Mouse (Mus musculus): Measurements from ENCODE around the gene Tbx10.
"Not testable (repeated sequence)": the region's sequence is repeated elsewhere in the genome, so short reads cannot be mapped to it uniquely, and the experiment has no call there.

Tbx10 gene

DNA sequence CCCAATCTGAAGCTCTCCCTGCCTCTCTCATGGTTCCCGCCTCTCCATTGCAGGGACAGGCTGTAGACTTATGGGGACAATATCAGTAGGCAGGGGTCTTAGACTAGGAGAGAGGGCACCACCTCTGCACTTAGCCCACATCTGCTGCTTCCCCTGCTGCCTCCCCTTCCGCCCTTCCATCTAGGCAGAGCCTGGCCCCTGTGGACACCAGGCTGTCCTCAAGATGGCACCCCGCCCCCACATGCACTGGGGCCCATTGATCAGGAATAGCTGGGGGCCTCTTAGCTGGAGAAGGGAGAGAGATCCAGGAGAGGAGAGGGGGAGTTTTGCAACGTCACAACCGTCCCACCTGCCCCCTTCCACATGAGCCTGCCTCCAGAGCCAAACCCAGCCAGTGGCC lies at the start of gene Tbx10:
Gene Tbx10, plus strand, starts transcription at position 337 of the 400 bp plus-strand sequence.
- DNase-seq (ENCODE audit: low read depth in 2 of 2, low spot score in 2 of 2) = no peak

DNA sequence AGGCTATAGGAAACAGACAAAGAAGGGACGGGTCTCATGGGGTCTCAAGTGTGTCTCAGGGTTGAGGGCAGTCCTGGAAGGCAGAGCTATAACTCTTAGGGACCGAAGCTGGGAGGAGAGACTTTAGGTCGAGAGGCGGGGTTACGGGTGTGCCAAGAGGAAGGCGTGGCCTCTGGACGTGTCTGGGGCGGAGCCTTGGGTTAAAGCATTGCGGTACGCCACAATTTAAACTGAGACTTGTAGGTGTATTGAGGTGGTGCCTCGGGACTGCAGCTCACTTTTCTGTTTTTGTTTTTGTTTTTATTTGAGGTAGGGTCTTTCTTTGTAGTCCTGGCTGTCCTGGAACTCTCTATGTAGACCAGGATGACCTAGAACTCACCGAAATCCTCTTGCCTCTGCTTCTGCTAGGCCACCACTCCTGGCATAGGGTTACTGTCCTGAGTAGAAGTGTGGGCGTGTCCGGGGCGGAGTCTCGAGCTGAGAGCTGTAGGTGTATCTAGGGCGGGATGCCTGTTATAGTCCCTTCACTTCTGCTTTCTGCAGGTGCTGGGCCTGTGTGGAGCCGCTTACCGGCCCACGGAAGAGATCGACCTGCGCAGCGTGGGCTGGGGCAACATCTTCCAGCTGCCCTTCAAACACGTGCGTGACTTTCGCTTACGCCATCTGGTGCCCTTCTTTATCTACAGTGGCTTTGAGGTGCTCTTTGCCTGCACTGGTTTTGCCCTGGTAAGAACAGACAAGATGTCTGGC lies 49.4 kb upstream of the Tbx10 start:
- peak in 1 of 2 experiments; percentile 18 for DNase-seq (ENCODE audit: low read depth in 2 of 2, low spot score in 2 of 2)

DNA sequence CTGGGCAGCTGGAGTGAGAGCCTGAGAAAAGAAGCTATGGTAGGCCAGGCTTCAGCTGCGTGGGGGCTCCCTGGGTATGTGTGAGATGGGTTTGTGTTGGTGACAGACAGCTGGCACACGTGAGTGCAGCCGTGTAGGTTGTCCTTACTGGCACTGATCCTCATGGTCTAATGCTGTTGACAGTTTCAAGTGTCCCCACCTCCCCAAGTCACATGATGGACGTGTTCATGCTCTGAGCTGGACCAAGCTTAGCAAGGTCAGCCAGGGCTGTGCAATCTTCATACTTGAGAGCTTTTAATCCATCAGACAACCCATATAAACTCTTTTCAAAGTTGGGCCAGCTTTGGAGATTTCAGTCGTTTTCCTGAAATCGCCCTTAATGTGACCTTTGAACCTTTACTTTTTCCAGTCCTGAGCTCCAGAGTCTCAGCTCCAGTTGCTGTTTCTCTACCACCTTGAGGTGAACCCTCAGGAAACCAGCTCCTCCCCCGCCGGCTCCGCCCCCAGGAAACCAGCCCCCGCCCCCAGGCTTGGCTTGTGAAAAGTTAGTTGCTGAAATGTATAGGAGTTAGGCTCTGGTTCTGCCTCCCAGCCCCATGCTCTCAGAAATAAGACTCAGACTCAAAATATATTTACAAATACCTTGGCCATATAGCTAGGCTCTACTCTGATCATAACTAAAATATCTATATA lies 46.5 kb upstream of the Tbx10 start:
- peak in 1 of 2 experiments; percentile 54 for DNase-seq (ENCODE audit: low read depth in 2 of 2, low spot score in 2 of 2)

DNA sequence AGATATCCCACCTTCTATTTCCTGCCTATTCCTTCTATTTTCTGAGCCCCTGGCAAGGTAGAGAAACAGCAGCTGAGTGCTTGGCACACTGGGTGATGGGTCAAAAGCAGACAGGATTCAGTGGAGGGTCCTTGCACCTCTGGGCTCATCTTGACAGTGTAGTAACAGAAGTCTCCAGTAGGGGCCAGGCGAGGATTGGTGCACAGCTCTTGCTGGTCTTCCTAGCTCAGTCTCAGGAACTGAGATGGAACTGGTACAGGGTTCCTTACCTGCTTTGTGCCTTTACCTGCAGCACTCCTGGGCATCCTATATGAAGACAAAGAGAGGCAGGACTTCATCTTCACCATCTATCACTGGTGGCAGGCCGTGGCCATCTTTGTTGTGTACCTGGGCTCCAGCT lies 45.8 kb upstream of the Tbx10 start:
- peak; percentile 54 to 65 for DNase-seq (ENCODE audit: low read depth in 2 of 2, low spot score in 2 of 2)

DNA sequence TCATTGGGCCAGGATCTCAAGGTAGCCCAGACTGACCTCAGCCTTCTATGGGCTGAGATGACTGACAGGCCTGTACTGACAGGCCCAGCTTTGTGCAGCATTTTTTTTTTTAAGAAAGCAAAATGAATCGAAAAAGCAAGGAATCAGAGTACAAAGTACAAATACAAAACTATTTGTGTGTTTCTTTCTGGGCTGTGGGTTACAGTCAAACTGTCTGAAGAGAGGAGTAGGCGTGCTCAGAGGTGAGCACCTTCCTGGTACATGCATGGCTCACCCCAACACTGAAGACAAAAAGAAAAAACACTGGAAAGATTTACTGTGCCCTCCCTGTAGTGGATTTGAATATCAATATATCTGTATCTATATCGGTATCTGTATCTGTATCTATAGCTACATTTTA lies 44.7 kb upstream of the Tbx10 start:
- DNase-seq (ENCODE audit: low read depth in 2 of 2, low spot score in 2 of 2) = no peak

DNA sequence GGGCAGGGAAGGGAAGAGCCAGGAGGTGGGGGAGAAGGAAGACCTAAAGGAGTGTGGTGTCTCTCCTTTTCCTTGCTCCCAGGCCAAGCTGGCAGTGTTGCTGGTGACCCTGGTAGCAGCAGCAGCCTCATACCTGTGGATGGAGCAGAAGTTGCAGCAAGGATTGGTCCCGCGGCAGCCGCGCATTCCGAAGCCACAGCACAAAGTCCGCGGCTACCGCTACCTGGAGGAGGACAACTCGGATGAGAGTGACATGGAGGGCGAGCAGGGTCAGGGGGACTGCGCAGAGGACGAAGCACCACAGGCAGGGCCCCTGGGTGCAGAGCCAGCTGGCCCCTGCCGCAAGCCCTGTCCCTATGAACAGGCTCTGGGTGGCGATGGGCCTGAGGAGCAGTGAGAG lies 44.0 kb upstream of the Tbx10 start:
- no peak for DNase-seq (ENCODE audit: low read depth in 2 of 2, low spot score in 2 of 2)

DNA sequence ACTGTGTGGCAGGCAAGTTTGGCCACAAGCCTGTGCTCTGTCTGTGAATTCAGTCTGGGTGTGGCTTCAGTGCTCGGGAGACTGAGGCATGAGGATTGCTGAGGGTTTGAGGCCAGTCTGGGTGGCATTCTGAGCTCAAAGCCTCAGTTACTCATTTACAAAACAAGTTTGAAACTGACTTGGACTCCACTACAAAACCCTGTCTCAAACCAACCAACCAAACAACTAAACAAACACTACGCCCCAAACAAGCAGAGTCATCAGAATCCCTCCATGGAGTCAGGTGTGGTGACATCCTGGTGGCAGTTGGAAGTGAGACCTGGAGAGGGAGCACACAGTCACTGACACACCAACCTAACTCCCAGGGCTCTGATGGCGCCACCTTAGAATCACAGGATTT lies 42.2 kb upstream of the Tbx10 start:
- DNase-seq (ENCODE audit: low read depth in 2 of 2, low spot score in 2 of 2) = no peak

DNA sequence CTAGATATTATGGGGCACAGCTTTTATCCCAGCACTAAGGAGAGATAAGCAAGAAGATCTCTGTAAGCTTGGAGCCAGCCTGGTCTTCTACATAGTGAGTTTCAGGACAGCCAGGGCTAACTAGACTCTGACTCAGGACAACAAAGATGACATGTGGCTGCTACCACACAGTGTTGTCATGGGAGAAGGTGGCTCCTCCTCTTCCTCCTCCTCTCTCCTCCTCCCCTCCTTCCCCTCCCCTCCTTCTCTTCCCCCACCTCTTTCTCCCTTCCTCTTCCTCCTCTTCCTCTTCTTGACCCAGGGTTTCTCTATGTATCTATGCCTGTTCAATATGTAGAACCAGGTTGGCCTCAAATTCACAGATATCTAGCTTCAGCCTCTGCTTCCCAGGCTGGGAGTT lies 41.1 kb upstream of the Tbx10 start:
- DNase-seq (ENCODE audit: low read depth in 2 of 2, low spot score in 2 of 2) = no peak

DNA sequence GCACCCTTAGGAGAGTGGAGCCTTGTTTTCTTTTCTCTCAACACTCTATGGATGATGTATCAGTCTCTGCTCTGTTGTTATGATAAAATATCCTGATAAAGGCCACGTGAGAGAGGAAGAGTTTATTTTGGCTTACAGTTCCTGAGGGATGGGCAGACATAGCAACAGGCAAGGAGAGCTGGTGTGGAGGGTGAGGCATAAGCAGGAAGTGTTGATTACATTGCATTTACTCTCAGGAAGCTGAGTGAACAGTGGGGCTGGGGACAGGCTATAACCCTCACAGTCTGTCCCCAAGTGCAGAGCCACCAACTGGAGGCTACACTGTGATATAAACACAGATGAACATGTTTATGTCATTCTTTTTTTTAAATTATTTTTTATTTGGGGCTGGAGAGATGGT lies 40.5 kb upstream of the Tbx10 start:
- DNase-seq (ENCODE audit: low read depth in 2 of 2, low spot score in 2 of 2) = no peak

DNA sequence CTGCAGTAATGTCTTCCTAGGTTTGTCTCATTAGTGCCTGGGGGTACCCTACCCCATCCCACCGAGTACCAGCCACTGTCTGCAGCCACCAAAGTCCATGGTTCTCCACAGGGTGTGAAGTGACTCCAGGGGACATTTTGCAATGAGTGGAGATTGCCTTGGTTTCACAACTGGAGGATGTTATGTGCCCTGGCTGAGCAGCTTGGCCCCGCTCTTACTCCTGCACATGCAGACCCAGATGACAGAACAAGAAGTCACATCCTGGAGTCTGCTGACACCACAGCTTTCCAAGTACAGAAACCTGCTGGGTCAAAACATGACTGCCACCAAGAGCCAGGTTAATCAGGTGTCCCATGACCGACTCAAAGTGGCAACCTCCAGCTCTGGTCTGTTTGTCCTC lies 37.5 kb upstream of the Tbx10 start:
- no peak for DNase-seq (ENCODE audit: low read depth in 2 of 2, low spot score in 2 of 2)

DNA sequence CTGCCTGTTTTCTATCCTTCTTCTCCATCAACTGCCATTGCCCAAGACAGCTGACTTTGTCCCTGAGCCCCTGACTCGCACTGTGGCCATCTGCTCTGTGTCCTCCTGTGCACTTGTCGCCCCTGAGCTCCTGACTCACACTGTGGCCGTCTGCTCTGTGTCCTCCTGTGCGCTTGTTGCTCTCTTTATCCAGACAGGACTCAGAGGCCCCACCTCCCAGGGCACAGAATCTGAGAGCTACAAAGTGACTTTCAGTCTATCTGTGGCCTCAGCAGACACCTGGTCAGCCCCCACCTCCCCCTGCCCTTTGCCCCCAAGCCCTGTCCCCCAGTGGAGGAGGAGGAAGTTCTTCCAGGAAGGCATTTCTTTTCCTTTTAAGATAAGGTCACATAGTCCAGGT lies 36.7 kb upstream of the Tbx10 start:
- no peak for DNase-seq (ENCODE audit: low read depth in 2 of 2, low spot score in 2 of 2)

DNA sequence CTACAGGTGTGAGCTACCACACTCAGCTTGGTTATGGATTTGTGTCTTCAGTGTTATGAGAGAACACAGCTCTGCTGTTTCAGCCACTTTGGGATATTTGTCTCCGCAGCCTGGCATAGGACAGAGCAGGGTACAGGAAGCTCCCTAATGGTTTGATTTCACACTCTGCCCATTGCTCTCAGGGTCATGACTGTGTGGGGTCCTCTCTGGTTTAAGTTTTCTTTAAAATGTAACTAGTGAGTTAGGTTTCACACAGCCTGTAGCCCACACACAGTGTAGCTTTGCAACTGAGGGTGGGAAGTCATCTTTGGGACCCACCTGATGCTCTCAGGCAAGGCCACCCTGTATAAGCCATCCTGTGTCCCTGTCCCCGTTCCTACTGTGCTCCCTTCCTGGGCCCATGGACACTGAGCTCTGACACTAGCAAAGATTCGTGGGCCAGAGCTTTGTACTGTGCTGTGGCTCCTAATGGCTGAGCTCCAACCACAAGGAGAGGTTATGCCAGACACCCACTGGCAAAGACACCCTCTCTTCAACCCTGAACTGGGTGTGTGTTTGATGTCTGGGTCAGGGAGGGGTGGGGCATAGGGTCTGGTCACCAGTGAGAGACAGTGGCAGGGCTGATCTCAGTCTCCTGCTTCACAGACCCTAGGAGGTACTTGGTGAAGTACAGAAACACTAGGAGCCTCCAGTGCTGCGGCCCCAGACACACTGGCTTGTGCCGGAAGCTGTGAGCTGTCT lies 35.1 kb upstream of the Tbx10 start:
- DNase-seq (ENCODE audit: low read depth in 2 of 2, low spot score in 2 of 2) = not testable (repeated sequence)

DNA sequence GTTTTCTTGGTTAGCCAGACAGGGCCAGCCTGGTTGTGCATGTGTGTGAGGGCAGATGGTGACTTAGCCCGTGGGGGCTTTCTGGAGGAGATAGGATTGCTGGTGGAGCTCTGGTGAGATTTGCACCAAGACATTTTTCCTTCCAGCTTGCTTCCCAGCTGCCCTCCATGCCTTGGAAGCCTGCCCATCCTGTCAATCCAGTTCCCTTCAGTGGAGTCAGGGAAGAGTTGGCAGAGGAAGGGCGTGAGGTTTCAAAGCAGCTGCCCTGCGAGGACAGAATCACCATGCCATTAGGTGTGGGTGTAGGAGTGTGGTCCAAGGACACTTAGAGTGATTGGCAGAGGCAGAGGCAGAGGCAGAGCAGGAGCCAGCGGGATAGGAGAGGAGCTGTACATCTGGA lies 34.1 kb upstream of the Tbx10 start, which contains the start of gene Aldh3b3:
Gene Aldh3b3, plus strand, starts transcription at position 176 of the 400 bp plus-strand sequence.
- no peak for DNase-seq (ENCODE audit: low read depth in 2 of 2, low spot score in 2 of 2)

DNA sequence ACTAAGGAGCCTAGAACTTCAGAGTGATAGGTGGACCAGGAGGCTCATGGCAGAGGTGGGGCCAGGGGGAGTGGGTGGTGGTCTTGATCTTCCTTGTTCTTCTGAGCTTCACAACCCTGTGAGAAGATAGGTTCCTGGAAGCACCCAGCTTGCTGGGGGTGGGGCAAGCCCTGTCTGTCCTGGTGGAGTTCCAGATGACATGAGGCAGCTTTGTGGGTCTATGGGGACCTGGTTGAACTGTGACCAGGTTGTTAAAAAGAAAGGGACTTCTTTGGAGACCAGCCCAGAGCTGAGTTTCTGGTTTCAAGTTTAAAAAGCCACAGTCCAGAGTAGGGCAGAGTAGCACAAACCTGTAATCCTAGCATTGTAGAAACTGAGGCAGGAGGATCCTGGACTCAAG lies 33.5 kb upstream of the Tbx10 start:
- no peak for DNase-seq (ENCODE audit: low read depth in 2 of 2, low spot score in 2 of 2)

DNA sequence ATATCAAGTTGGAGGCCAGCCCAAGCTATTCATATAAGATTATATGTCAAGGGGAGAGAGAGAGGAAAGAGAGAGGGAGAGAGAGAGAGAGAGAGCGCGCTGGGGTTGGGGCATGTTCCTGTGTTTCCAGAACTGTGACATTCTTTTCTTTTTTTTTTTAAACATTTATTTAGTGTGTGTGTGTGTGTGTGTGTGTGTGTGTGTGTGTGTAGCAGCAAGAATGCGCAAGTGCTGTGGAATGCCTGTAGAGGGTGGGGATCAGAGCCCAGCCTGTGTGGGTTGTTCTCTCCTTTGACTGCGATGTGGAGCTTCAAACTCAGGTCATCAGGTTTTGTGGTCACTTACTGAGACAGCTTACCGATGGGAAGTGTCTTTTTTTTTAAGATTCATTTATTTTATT lies 32.3 kb upstream of the Tbx10 start:
- DNase-seq (ENCODE audit: low read depth in 2 of 2, low spot score in 2 of 2) = no peak

DNA sequence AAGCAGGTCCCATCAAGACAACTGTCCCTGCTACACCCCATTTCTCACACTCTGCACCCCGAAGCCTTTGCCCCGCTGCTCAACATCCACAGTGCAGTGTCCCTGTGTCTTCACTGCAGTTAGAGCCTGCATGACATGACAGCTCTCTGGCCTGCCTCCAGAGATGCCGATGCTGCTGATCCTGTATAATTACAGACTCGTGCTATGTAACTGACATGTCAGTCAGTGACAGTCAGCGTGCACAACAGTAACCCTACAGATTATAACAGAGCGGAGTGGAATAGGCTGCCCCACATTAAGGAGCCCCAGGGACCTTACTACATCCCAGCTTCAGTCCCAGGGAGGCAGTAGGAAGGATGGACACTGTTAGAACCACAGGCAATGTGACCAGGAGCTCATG lies 30.7 kb upstream of the Tbx10 start:
- not testable (repeated sequence) for DNase-seq (ENCODE audit: low read depth in 2 of 2, low spot score in 2 of 2)

DNA sequence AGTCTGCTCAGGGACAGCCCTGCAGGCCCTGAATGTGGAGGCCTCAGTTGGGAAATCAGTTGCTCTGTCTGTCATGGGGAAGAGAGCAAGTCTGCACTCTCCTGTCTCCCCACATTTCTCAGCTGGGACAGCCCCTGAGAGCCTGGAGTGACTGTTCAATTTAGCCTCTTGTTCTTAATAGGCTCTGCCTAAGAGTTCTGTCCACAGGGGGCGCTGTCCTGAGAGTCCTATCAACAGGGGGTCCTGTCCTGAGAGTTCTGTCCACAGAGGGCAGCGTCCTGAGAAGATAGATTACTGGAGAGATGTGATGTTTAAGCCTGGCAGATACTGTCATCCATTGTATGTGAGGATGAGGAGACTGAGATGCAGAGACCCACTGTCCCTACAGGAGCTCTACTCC lies 30.1 kb upstream of the Tbx10 start:
- DNase-seq (ENCODE audit: low read depth in 2 of 2, low spot score in 2 of 2) = no peak

DNA sequence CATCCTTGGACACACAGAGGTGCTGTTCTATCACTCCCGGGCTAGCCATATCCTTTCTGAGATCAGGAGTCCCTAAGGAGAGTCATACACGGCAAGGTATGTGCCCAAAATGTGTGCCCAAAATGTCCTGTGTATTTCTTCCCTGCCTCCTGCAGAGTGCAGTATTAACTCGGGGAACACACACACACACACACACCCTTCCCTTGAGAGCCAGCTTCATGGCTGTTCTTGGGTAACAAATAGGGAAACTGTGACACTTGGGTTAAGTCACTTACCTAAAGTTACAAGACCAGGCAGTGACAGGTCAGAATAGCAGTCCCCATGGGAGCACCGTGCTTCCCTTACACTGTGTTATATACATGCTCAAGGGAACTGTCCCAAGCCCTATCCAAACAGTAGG lies 28.5 kb upstream of the Tbx10 start:
- DNase-seq (ENCODE audit: low read depth in 2 of 2, low spot score in 2 of 2) = no peak

DNA sequence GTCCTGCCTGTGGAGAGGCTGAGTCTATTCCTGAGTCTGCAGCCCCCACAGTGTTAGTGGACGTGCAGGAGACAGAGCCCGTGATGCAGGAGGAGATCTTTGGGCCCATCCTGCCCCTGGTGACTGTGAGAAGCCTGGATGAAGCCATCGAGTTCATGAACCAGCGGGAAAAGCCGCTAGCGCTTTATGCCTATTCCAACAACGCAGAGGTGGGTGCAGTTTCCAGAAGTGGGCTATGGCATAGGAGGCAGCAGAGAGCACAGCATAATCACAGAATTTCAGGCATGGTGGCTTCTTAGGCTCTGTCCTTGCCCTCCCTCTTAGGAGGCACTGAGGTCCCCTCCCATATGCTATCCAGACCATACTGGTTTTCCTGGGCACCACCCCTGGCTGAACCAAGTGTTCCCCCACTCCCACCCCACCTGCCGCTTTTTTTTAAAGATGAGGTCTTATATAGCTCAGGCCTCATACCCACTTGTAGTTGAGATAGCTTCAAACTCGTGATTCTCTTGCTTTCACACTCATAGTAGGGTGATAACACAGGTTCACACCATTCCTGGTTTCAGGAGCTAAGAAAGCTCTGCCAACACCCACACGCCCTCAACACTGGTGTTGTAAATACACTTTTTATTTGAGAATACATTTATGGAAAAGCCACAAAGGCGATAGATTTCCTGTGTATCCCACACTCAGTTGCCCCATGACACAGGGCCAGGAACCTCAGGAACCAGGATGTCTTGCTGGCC lies 26.0 kb upstream of the Tbx10 start:
- no peak for DNase-seq (ENCODE audit: low read depth in 2 of 2, low spot score in 2 of 2)

DNA sequence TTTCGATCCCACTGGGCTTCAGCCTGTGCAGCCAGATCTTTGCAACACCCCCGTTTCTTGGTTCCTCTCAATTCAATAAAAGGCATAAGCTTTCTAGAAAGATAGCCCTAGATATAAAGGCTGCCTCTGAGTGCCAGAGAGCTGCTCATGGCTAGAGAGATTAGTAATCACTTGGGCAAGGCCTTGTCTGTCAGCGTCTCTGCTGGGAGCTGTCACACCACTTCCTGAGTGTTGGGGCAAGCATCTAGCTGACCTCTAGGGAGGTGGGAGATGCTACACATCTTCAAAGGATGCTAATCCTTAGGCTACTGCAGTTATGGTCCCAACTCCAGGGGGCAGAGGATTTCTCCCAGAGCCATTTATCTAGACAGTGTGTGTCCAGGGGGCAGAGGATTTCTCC lies 25.3 kb upstream of the Tbx10 start:
- DNase-seq (ENCODE audit: low read depth in 2 of 2, low spot score in 2 of 2) = no peak

DNA sequence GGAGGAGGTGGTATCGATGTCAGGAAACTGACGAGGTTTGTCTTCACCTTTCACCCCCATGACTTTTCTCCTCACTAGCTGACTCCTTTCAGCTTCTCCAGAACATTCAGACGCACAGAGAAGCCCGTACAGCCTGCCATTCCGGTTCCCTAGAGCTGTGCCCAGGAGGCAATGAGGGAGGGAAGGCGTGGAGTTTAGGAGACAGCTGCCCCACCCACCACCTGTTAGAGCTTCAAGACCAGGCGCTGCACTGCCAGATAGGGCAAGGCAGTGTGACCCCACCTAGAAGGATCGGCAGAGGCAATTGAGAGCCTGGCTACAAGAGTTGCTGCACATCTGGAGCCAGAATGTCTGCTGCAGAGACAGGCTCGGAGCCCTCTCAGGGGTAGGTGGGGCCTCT lies 20.3 kb upstream of the Tbx10 start, which contains the start of gene Aldh3b2:
Gene Aldh3b2, plus strand, starts transcription at position 100 of the 400 bp plus-strand sequence.
- no peak for DNase-seq (ENCODE audit: low read depth in 2 of 2, low spot score in 2 of 2)

Data from CD8-positive naive resting alpha-beta T cell, adult 2 months (primary cell).